Mouse (Mus musculus) embryonic facial prominence, embryonic 15.5 days (tissue): ENCODE results near the gene Cplx3. TPM values are rescaled to one million over a fixed set of nuclear protein-coding genes. Genes with fewer than 3 reads are reported as not detected.

Experiments used
- ATAC-seq: fragments of 200-750 bp; cut with Nextera tagmentation; 2 replicates; pipeline ENCODE4 v1.8.0; 2017; ENCODE audit warnings: low read depth, moderate TSS enrichment; ENCODE audit not compliant: insufficient number of reproducible peaks, low FRiP score, low TSS enrichment
- H3K27ac ChIP-seq: fragments of 300-500 bp; sonication (generic); replicated peaks from 2 replicates; pipeline ENCODE4 v1.5.1; 2015; ENCODE audit warnings: mild to moderate bottlenecking, inconsistent platforms
- H3K27me3 ChIP-seq: fragments of 300-500 bp; sonication (generic); 2 replicates; pipeline ENCODE4 v1.6.1; 2015; ENCODE audit warnings: inconsistent platforms
- H3K36me3 ChIP-seq: fragments of 300-500 bp; sonication (generic); 2 replicates; pipeline ENCODE4 v1.6.1; 2015; ENCODE audit warnings: mild to moderate bottlenecking, inconsistent platforms
- H3K4me1 ChIP-seq: fragments of 300-500 bp; sonication (generic); 2 replicates; pipeline ENCODE4 v1.6.1; 2015; ENCODE audit warnings: inconsistent platforms
- H3K4me2 ChIP-seq: fragments of 300-500 bp; sonication (generic); replicated peaks from 2 replicates; pipeline ENCODE4 v1.6.1; 2015; ENCODE audit warnings: mild to moderate bottlenecking, inconsistent platforms
- H3K4me3 ChIP-seq: fragments of 300-500 bp; sonication (generic); replicated peaks from 2 replicates; pipeline ENCODE4 v1.5.1; 2015; ENCODE audit warnings: mild to moderate bottlenecking, inconsistent platforms
- H3K9ac ChIP-seq: fragments of 300-500 bp; sonication (generic); 2 replicates; pipeline ENCODE4 v1.6.1; 2015; ENCODE audit warnings: inconsistent platforms
- H3K9me3 ChIP-seq: fragments of 300-500 bp; sonication (generic); replicated peaks from 2 replicates; pipeline ENCODE4 v1.6.1; 2016; ENCODE audit warnings: inconsistent platforms
- WGBS: fragments of 180-500 bp; shearing (Covaris S2); methylation state at CpG from one replicate; pipeline ENCODE4 v1.1.7; 2015; 5-methylcytosine and 5-hydroxymethylcytosine counted together
- polyA plus RNA-seq: library from polyadenylated mRNA; unstranded; fragments of >200 nt; fragmentation: Nextera tagmentation; extraction: Ambion mirVana; gene quantifications from 2 replicates; pipeline ENCODE4 v1.2.1, GENCODE M21; 2015

The Cplx3 gene
- polyA plus RNA-seq, 1 experiment from 2014 or later, result not detected

DNA sequence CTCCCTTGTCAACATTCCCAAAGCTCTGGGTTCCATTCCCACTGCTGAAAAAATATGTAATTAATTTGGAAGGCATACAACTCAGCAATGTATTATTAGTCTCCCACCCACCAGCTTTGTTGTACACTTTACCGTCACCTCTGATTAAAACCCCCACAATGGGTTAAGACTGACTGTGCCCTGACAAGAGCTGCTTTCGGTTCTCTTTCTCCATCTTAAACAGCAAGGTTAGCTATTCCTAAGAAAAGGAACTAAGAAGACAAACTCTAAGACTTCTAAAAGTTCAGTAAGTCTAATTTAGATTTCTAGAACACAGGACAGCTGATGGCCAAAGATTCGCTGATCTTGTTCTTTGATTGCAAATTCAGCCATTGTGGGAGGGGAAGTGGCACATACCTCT lies 48.9 kb downstream of the Cplx3 start:
- Histone ChIP-seq H3K36me3 (no peaks in the 10 kb centered on the region), H3K9me3 (no peaks in the 10 kb centered on the region), H3K4me1 (peaks cover 11% of the 10 kb centered on the region), H3K27me3 (no peaks in the 10 kb centered on the region), H3K9ac (no peak overlapping the region), H3K27ac (no peak overlapping the region), H3K4me3 (no peak overlapping the region), H3K4me2 (no peak overlapping the region)
- ATAC-seq, result no peak
- 72% methylated on average over 3 of the region's 3 CpGs for WGBS

DNA sequence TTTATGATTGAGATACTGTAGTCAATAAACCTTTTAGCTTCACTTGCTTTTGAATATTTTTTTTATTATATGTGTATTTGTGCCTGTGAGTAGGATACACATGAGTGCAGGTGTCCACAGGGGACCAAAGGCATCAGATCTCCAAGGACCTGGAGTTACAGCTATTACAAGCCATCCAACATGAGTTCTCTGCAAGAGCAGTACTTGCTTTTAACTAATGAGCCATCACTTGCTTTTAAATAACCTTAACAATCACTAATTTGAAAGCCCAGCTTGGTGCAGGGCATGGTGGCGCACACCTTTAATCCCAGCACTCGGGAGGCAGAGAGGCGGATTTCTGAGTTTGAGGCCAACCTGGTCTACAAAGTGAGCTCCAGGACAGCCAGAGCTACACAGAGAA lies 51.3 kb downstream of the Cplx3 start:
- Histone ChIP-seq H3K9me3 (no peaks in the 10 kb centered on the region), H3K4me2 (no peak overlapping the region), H3K9ac (no peak overlapping the region), H3K36me3 (peaks cover 5% of the 10 kb centered on the region), H3K27me3 (no peaks in the 10 kb centered on the region), H3K27ac (no peak overlapping the region), H3K4me1 (peaks cover 7% of the 10 kb centered on the region), H3K4me3 (no peak overlapping the region)
- 47% methylated on average over 3 of the region's 3 CpGs for WGBS
- ATAC-seq, result no peak

DNA sequence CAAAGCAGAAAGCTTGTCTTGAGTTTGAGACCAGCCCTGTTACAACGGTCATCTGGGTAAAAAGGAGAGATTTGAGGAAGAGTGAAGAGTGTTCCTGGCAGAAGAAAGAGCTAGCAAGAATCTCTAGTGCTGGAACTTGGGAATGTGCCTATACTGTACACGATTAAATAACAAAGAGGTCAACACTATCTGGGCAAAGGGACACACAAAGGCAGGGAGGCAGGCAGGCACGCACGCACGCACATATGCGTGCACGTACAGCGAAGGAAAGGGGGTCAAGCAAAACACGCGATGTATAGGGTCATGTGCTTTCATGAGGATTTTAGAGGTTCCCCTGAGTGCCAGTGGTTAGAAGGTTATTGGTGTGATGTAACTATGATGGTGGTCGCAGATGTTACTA lies 53.0 kb downstream of the Cplx3 start:
- Histone ChIP-seq H3K4me3 (no peak overlapping the region), H3K4me2 (no peak overlapping the region), H3K27ac (no peak overlapping the region), H3K4me1 (peaks cover 7% of the 10 kb centered on the region), H3K27me3 (no peaks in the 10 kb centered on the region), H3K9me3 (no peaks in the 10 kb centered on the region), H3K36me3 (peaks cover 18% of the 10 kb centered on the region), H3K9ac (0 out of 2 replicates have a peak overlapping the region, but pooled peaks have one; percentile 40)
- 74% methylated on average over 11 of the region's 11 CpGs for WGBS
- ATAC-seq, result no peak

GRCm38 (mm10) chr9:57552139-57552887 lies 53.8 kb downstream of the Cplx3 start, which contains the start of gene Mpi:
Gene Mpi (minus strand): TSS chr9:57552763.
- 3% methylated on average over 28 of the region's 28 CpGs for WGBS
- Histone ChIP-seq H3K27ac (no peak within 1 kb of the TSS), H3K9me3 (no peaks in the 10 kb centered on the region), H3K36me3 (peaks cover 25% of the 10 kb centered on the region), H3K4me2 (peak within 1 kb of the TSS; percentile 66), H3K4me3 (peak within 1 kb of the TSS; percentile 63), H3K4me1 (peaks cover 7% of the 10 kb centered on the region), H3K9ac (peak within 1 kb of the TSS; percentile 40), H3K27me3 (no peaks in the 10 kb centered on the region)
- no peak for ATAC-seq

DNA sequence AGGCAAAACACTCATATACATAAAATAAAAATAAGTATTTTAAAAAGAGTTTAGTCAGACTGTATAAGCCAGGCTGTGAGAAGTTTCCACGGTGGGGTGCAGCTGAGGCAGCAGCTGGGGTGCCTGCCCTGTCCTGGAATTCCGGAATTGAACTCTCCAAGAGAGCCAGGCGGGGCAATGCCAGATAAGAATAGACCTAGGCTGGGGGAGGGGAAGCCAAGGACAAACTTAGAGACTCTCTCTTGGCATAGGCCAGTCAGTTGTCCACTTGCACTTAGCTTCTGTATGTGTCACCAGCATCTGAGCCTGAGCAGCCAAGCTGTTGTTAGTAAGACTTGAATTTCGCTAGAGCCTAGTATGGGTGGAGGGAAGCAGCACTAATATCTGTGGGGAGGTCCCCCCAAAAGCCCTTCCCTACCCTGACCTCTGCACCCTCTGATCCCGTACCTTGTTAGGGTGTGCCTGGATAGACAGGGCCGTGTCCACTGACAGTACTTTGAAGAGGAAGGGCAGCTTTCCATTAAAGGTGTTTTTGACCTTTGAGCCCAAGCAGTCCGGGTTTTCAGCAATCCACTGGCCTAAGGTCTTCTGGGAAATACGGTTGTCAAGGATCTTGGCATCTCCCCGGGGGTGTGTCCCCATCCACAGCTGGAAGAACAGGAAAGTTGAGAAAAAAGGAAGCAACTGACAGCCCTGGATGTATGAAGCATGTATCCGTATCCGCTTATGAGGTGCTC lies 55.8 kb downstream of the Cplx3 start:
- Histone ChIP-seq H3K36me3 (peaks cover 39% of the 10 kb centered on the region), H3K27ac (0 out of 2 replicates have a peak overlapping the region, but pooled peaks have one; percentile 17), H3K4me1 (peaks cover 7% of the 10 kb centered on the region), H3K9me3 (no peaks in the 10 kb centered on the region), H3K4me3 (no peak overlapping the region), H3K9ac (no peak overlapping the region), H3K4me2 (no peak overlapping the region), H3K27me3 (no peaks in the 10 kb centered on the region)
- WGBS, result 73% methylated on average over 11 of the region's 11 CpGs
- peak; percentile 34 for ATAC-seq

Other genes starting within 250 kb of the Cplx3 start
- gene Ppcdc, start 166.2 kb downstream of the Cplx3 start, polyA plus RNA-seq, result 26.1 and 28.1 TPM in 2 replicates
- 16.3 and 16.5 TPM in 2 replicates for gene Scamp5, start 138.2 kb downstream of the Cplx3 start, polyA plus RNA-seq
- 0.68 and 0.89 TPM in 2 replicates for gene Rpp25, start 102.3 kb downstream of the Cplx3 start, polyA plus RNA-seq
- gene Cox5a, start 85.0 kb downstream of the Cplx3 start, polyA plus RNA-seq, result 450 and 454 TPM in 2 replicates
- 27.3 and 28.2 TPM in 2 replicates for gene Fam219b, start 68.8 kb downstream of the Cplx3 start, polyA plus RNA-seq
- 47.9 and 50.5 TPM in 2 replicates for gene Mpi, start 53.5 kb downstream of the Cplx3 start, polyA plus RNA-seq
- 82.8 and 84.6 TPM in 2 replicates for gene Scamp2, start 45.3 kb downstream of the Cplx3 start, polyA plus RNA-seq
- 22.7 and 28.5 TPM in 2 replicates for gene Ulk3, start 16.8 kb downstream of the Cplx3 start, polyA plus RNA-seq
- not detected in 2 replicates for gene Lman1l, start 14.5 kb upstream of the Cplx3 start, polyA plus RNA-seq
- gene Csk, start 47.4 kb upstream of the Cplx3 start, polyA plus RNA-seq, result 35.9 and 36.1 TPM in 2 replicates
- not detected in 2 replicates for gene Cyp1a2, start 77.4 kb upstream of the Cplx3 start, polyA plus RNA-seq
- gene Cyp1a1, start 81.6 kb upstream of the Cplx3 start, polyA plus RNA-seq, result 0.43 and 0.53 TPM in 2 replicates
- gene Edc3, start 102.3 kb upstream of the Cplx3 start, polyA plus RNA-seq, result 32.4 and 33.2 TPM in 2 replicates
- gene Clk3, start 159.6 kb upstream of the Cplx3 start, polyA plus RNA-seq, result 78.4 and 80.2 TPM in 2 replicates
- gene Arid3b, start 230.5 kb upstream of the Cplx3 start, polyA plus RNA-seq, result 5.1 and 5.5 TPM in 2 replicates